Mouse (Mus musculus) hindbrain, embryonic 14.5 days (tissue): ENCODE measurements around the gene Prr9. TPM values are rescaled to one million over a fixed set of nuclear protein-coding genes. Genes with fewer than 3 reads are reported as not detected.

Experiments
- ATAC-seq: fragments of 200-750 bp; cut with Nextera tagmentation; 2 replicates; pipeline ENCODE4 v1.8.0; 2017; ENCODE audit warnings: moderate number of reproducible peaks, mild to moderate bottlenecking, moderate TSS enrichment, moderate library complexity; ENCODE audit not compliant: low FRiP score
- DNase-seq: peaks from one replicate; pipeline ENCODE4 v3.0.0-alpha.2; 2015; ENCODE audit warnings: low spot score
- H3K27ac ChIP-seq: fragments of 300-500 bp; sonication (generic); 2 replicates; pipeline ENCODE4 v1.5.1; 2014; ENCODE audit warnings: mild to moderate bottlenecking, moderate library complexity
- H3K27me3 ChIP-seq: fragments of 300-500 bp; sonication (generic); 2 replicates; pipeline ENCODE4 v1.6.1; 2014; ENCODE audit warnings: mild to moderate bottlenecking, low read length, mixed read lengths; ENCODE audit not compliant: control insufficient read depth, insufficient read depth
- H3K36me3 ChIP-seq: fragments of 300-500 bp; sonication (generic); replicated peaks from 2 replicates; pipeline ENCODE4 v1.6.1; 2014; ENCODE audit not compliant: control insufficient read depth, insufficient read depth
- H3K4me1 ChIP-seq: fragments of 300-500 bp; sonication (generic); replicated peaks from 2 replicates; pipeline ENCODE4 v1.6.1; 2014; ENCODE audit warnings: antibody characterized with exemption, low read length, mixed read lengths; ENCODE audit not compliant: control insufficient read depth, insufficient read depth
- H3K4me2 ChIP-seq: fragments of 300-500 bp; sonication (generic); replicated peaks from 2 replicates; pipeline ENCODE4 v1.6.1; 2014; ENCODE audit warnings: mild to moderate bottlenecking, moderate library complexity
- H3K4me3 ChIP-seq: fragments of 300-500 bp; sonication (generic); replicated peaks from 2 replicates; pipeline ENCODE4 v1.5.1; 2014; ENCODE audit warnings: mild to moderate bottlenecking, low read length
- H3K9ac ChIP-seq: fragments of 300-500 bp; sonication (generic); 2 replicates; pipeline ENCODE4 v1.6.1; 2014
- H3K9me3 ChIP-seq: fragments of 300-500 bp; sonication (generic); 2 replicates; pipeline ENCODE4 v1.6.1; 2016; ENCODE audit warnings: low read length; ENCODE audit not compliant: control insufficient read depth
- WGBS: fragments of 180-500 bp; shearing (Covaris S2); extraction: QIAGEN DNeasy Blood & Tissue Kit; methylation state at CpG from one replicate; pipeline ENCODE4 v1.1.7; 2014; 5-methylcytosine and 5-hydroxymethylcytosine counted together
- polyA plus RNA-seq: library from polyadenylated mRNA; unstranded; fragments of >200 nt; fragmentation: Nextera tagmentation; extraction: Ambion mirVana; gene quantifications from 2 replicates; pipeline ENCODE4 v1.2.1, GENCODE M21; 2014

Gene Prr9
- not detected in 2 replicates for polyA plus RNA-seq

DNA sequence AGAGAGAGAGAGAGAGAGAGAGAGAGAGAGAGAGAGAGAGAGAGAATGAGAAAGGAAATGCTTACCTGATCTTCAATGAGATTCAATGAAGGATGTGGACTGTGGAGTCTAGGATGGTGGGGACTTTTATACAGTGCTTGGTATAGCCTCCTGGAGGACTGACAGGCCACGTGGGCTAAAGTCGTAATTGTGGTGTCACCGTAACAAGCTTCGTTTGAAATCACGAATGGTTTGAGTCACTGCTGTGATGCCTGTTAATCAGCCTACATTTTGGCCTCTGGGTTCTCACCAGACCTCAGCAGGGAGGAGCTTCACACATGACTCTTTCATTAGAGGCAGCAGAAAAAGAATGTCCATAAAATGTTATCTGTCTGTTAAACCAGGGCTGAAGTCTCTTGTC lies at the start of gene Prr9:
TSS of gene Prr9 (minus strand) at position 101 of the 400 bp plus-strand sequence.
- H3K4me3 ChIP-seq = no peak within 1 kb of the TSS
- DNase-seq (no peak), ATAC-seq (no peak)
- 84% methylated on average over 5 of the region's 5 CpGs for WGBS
- H3K27ac ChIP-seq = no peak within 1 kb of the TSS
- H3K27me3 ChIP-seq = no peaks in the 10 kb centered on the region
- no peaks in the 10 kb centered on the region for H3K4me1 ChIP-seq
- H3K4me2 ChIP-seq = no peak within 1 kb of the TSS
- H3K9me3 ChIP-seq = no peaks in the 10 kb centered on the region
- H3K9ac ChIP-seq = no peak within 1 kb of the TSS
- no peaks in the 10 kb centered on the region for H3K36me3 ChIP-seq

DNA sequence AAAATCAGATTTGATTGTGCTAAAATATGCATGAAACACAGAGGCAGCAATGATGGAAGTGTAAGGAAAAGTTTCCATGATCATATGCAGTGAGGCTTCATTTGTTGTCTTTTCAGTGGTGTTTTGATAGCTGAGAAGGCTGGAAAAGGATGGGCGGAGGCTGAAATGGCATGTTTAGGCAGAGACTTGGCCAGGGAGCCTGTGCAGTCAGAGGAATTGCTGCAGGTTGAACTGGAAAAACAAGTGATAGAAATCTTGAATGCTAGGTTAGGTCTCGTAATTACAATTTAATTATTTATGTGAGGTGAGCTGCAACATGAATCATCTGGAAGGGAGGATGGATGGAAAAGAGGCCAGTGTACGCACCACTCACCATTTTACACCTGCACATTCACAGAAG lies 46.1 kb upstream of the Prr9 start:
- DNase-seq (no peak), ATAC-seq (no peak)
- Histone ChIP-seq H3K9ac (no peak overlapping the region), H3K9me3 (no peaks in the 10 kb centered on the region), H3K4me2 (no peak overlapping the region), H3K27me3 (no peaks in the 10 kb centered on the region), H3K4me1 (no peaks in the 10 kb centered on the region), H3K36me3 (no peaks in the 10 kb centered on the region), H3K4me3 (no peak overlapping the region), H3K27ac (no peak overlapping the region)
- WGBS = 89% methylated on average over 3 of the region's 3 CpGs

DNA sequence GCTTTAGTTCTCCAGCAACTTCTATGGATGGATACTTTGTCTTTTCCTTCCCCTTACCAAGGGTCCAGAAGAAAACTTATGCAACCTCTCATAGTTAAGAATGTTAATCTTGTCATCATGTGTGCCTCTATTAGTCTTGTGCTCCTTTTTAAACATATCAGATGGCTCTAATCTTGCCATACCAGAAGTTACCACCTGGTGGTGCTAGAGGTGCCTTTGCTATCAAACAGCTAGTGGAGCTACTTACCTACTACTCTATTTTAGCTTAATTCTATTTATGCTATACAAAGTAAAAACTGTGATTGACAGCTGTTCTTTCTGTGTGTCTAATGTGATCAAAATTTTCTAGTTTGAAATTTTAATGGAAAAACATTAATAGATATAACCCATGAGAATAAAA lies 29.6 kb upstream of the Prr9 start:
- no peak for ATAC-seq
- peak; percentile 88 for DNase-seq
- Histone ChIP-seq H3K9ac (no peak overlapping the region), H3K36me3 (no peaks in the 10 kb centered on the region), H3K27ac (no peak overlapping the region), H3K9me3 (no peaks in the 10 kb centered on the region), H3K4me3 (no peak overlapping the region), H3K4me2 (no peak overlapping the region), H3K4me1 (no peaks in the 10 kb centered on the region), H3K27me3 (no peaks in the 10 kb centered on the region)

GRCm38 (mm10) chr3:92150631-92151277 lies 27.0 kb upstream of the Prr9 start:
- H3K4me2 ChIP-seq = 0 out of 2 replicates have a peak overlapping the region, but pooled peaks have one; percentile 29
- H3K27ac ChIP-seq = no peak overlapping the region
- DNase-seq = peak; percentile 94
- H3K36me3 ChIP-seq = no peaks in the 10 kb centered on the region
- H3K4me1 ChIP-seq = no peaks in the 10 kb centered on the region
- H3K4me3 ChIP-seq = no peak overlapping the region
- ATAC-seq = peak; percentile 97
- WGBS = 24% methylated on average over 8 of the region's 8 CpGs
- H3K9me3 ChIP-seq = no peaks in the 10 kb centered on the region
- H3K27me3 ChIP-seq = no peaks in the 10 kb centered on the region
- H3K9ac ChIP-seq = no peak overlapping the region

DNA sequence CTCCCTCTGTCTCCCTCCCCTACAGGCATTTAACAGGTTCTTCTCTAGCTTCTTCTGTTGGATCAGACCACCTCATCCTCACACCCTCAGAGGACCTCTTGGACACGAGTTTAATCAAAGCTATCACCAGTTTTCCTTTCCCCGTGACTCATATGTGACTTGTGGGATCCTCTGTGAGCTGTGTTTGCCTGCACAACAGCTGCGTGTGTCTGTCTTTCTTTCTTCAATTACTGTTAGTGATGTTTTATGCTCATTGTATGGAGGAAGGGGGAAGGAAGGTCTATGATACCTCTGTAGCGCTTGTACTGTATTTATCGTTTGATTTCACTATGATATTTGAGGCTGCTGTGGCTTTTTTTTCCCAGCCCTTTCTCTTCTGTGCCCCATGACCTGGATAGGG lies 24.2 kb upstream of the Prr9 start:
- Histone ChIP-seq H3K9ac (no peak overlapping the region), H3K27me3 (no peaks in the 10 kb centered on the region), H3K4me2 (no peak overlapping the region), H3K4me1 (no peaks in the 10 kb centered on the region), H3K9me3 (no peaks in the 10 kb centered on the region), H3K27ac (no peak overlapping the region), H3K4me3 (no peak overlapping the region), H3K36me3 (no peaks in the 10 kb centered on the region)
- ATAC-seq (no peak), DNase-seq (no peak)
- WGBS = 89% methylated on average over 5 of the region's 5 CpGs

DNA sequence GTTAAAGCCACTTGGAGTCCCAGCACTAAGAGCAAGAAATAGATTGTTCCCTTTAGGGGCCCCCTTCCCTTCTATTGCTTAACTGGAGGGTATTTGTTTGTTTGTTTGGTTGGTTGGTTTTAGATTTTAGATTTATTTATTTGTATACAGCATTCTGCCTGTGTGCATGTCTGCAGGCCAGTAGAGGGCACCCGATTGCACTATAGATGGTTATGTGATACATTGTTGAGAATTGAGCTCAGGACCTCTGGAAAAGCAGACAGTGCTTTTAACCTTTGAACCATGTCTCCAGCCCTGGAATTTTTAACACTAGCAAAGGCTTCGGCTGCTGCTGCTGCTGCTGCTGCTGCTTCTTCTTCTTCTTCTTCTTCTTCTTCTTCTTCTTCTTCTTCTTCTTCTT lies 23.7 kb upstream of the Prr9 start:
- no peak for ATAC-seq
- H3K4me2 ChIP-seq = no peak overlapping the region
- H3K27ac ChIP-seq = no peak overlapping the region
- no peaks in the 10 kb centered on the region for H3K36me3 ChIP-seq
- H3K9me3 ChIP-seq = no peaks in the 10 kb centered on the region
- no peak for DNase-seq
- no peak overlapping the region for H3K4me3 ChIP-seq
- WGBS = 56% methylated on average over 2 of the region's 2 CpGs
- H3K4me1 ChIP-seq = no peaks in the 10 kb centered on the region
- H3K27me3 ChIP-seq = no peaks in the 10 kb centered on the region
- no peak overlapping the region for H3K9ac ChIP-seq

DNA sequence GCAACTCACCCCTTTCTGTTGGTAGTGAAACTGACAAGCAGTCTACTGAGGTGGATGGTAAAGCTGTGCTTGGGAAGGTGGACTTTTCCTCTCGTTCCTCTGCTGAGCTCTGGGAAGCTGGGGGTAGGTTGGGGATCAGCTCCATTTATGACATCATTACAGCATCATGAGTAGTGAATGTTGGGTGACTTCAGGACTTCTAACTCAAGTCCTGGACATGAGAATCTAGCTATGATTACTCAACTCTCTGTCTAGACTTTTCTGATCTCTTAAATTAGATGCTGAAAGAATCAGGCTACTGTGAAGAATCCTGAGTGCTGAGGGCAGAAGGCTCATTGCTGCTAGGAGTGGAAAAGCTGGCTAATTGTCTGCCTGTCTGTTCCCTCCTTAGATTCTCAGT lies 18.9 kb upstream of the Prr9 start, which contains the start of gene Lelp1:
TSS of gene Lelp1 (minus strand) at position 101 of the 400 bp plus-strand sequence.
- WGBS = 72% methylated on average over 1 of the region's 1 CpGs
- ATAC-seq (no peak), DNase-seq (no peak)
- Histone ChIP-seq H3K4me2 (no peak within 1 kb of the TSS), H3K9me3 (no peaks in the 10 kb centered on the region), H3K4me3 (no peak within 1 kb of the TSS), H3K4me1 (no peaks in the 10 kb centered on the region), H3K9ac (no peak within 1 kb of the TSS), H3K36me3 (no peaks in the 10 kb centered on the region), H3K27ac (no peak within 1 kb of the TSS), H3K27me3 (no peaks in the 10 kb centered on the region)

GRCm38 (mm10) chr3:92120902-92121301 lies 2.8 kb downstream of the Prr9 start:
- Histone ChIP-seq H3K4me1 (no peaks in the 10 kb centered on the region), H3K4me2 (no peak overlapping the region), H3K4me3 (no peak overlapping the region), H3K9ac (no peak overlapping the region), H3K9me3 (no peaks in the 10 kb centered on the region), H3K27me3 (no peaks in the 10 kb centered on the region), H3K27ac (no peak overlapping the region), H3K36me3 (no peaks in the 10 kb centered on the region)
- ATAC-seq = no peak
- no peak for DNase-seq
- WGBS = 81% methylated on average over 3 of the region's 3 CpGs

DNA sequence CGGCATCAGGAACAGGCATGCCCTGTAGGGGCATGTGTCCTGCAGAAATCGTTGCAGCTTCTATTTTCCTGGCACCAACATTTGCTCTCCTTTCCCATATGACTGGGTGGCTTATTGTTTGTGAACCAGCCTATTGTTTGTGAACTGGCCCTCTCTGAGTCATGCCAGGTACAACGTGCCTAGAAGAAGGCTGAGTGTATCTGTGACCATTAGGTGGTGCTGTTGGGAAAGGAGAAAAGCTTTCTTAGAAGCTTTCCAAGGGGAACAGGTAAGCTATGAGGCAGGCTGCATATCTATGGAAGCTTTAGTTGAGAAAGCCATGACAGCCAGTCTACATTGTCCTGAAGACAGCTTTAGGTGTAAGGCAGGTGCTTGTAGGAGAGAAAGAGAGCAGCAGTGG lies 5.8 kb downstream of the Prr9 start:
- no peak overlapping the region for H3K27ac ChIP-seq
- no peak overlapping the region for H3K4me2 ChIP-seq
- no peak overlapping the region for H3K9ac ChIP-seq
- WGBS = 35% methylated on average over 3 of the region's 3 CpGs
- no peaks in the 10 kb centered on the region for H3K9me3 ChIP-seq
- H3K4me3 ChIP-seq = no peak overlapping the region
- H3K27me3 ChIP-seq = no peaks in the 10 kb centered on the region
- no peaks in the 10 kb centered on the region for H3K36me3 ChIP-seq
- DNase-seq (peak; percentile 41), ATAC-seq (no peak)
- H3K4me1 ChIP-seq = no peaks in the 10 kb centered on the region

DNA sequence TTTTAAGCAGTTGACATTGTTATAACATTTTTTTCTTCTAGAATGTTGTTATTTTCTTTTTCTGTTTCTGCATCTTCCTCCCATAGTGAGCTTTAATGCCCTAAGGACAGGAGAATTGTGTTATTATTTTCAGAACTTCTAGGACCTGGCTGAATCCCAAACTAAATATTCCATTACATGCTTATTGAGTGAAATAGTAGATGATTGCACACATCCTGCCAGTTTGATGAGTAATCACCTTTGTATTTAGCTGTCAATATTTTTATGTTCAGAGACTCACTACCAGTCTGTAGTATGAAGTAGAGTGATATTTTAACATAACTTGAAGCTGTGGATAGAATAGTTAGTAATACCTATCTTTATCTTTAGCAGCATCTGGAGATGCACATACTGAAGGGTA lies 12.2 kb downstream of the Prr9 start:
- Histone ChIP-seq H3K4me3 (no peak overlapping the region), H3K9me3 (no peaks in the 10 kb centered on the region), H3K4me1 (no peaks in the 10 kb centered on the region), H3K4me2 (no peak overlapping the region), H3K36me3 (no peaks in the 10 kb centered on the region), H3K9ac (no peak overlapping the region), H3K27me3 (no peaks in the 10 kb centered on the region), H3K27ac (no peak overlapping the region)
- ATAC-seq (no peak), DNase-seq (no peak)
